Mouse (Mus musculus) CH12.LX (cell line): Measurements from ENCODE around the gene Chmp4b. TPM values are rescaled to one million over a fixed set of nuclear protein-coding genes. Genes with fewer than 3 reads are reported as not detected.

Experiments used
- DNase-seq: peaks from one replicate; pipeline ENCODE4 v3.0.0-alpha.2; 2013; ENCODE audit errors: extremely low read depth
- H3K27ac ChIP-seq: 2 replicates; pipeline ENCODE4 v1.5.1; 2012; ENCODE audit warnings: low read depth, mild to moderate bottlenecking, control low read depth, moderate library complexity; ENCODE audit not compliant: insufficient read depth
- H3K27me3 ChIP-seq: replicated peaks from 2 replicates; pipeline ENCODE3; 2012; ENCODE audit warnings: inconsistent platforms
- H3K36me3 ChIP-seq, 2 experiments: replicated peaks in 1 of 2; 2 replicates each; pipeline versions ENCODE3 to v1.6.1; 2012; ENCODE audit warnings: inconsistent platforms in 1 of 2, low read length in 1 of 2, mild to moderate bottlenecking in 1 of 2, mixed read lengths in 1 of 2, moderate library complexity in 1 of 2; ENCODE audit not compliant: control insufficient read depth in 1 of 2, insufficient read depth in 1 of 2
- H3K4me1 ChIP-seq, 2 experiments: 2 replicates each; pipeline ENCODE4 v1.6.1; 2012; ENCODE audit warnings: inconsistent platforms in 1 of 2, moderate library complexity in 1 of 2; ENCODE audit not compliant: insufficient read depth in 2 of 2, control insufficient read depth in 1 of 2
- H3K4me2 ChIP-seq: 2 replicates; pipeline ENCODE4 v1.6.1; 2012; ENCODE audit warnings: low read depth, mild to moderate bottlenecking, control low read depth; ENCODE audit not compliant: poor library complexity, insufficient read depth, severe bottlenecking
- H3K4me3 ChIP-seq, 3 experiments: fragments of 150-350 bp in 1 of 3; sonication (generic) in 1 of 3; replicated peaks in 1 of 3; 2 replicates each; pipeline versions ENCODE3 to v1.5.1; 2011 to 2012; ENCODE audit warnings: low read depth in 2 of 3, low read length in 2 of 3, mild to moderate bottlenecking in 2 of 3, moderate library complexity in 2 of 3, control low read depth in 1 of 3, improper control_type of control experiment in 1 of 3, inconsistent platforms in 1 of 3, mixed read lengths in 1 of 3; ENCODE audit not compliant: poor library complexity in 1 of 3
- H3K79me2 ChIP-seq: replicated peaks from 2 replicates; pipeline ENCODE4 v1.6.1; 2012; ENCODE audit warnings: mild to moderate bottlenecking, moderate library complexity; ENCODE audit not compliant: control insufficient read depth, poor library complexity, insufficient read depth, severe bottlenecking; ENCODE audit errors: extremely low read depth
- H3K9ac ChIP-seq: 2 replicates; pipeline ENCODE4 v1.6.1; 2012; ENCODE audit warnings: low read depth, mild to moderate bottlenecking, control low read depth, moderate library complexity; ENCODE audit not compliant: insufficient read depth
- H3K9me3 ChIP-seq: replicated peaks from 2 replicates; pipeline ENCODE3; 2012; ENCODE audit warnings: low read length, inconsistent platforms, mixed read lengths
- CHD1 ChIP-seq: IDR thresholded peaks from 2 replicates; pipeline ENCODE4 v1.6.1; 2012; ENCODE audit warnings: low read depth, low read length, improper control_type of control experiment, inconsistent platforms
- IRF4 ChIP-seq: IDR thresholded peaks from 2 replicates; pipeline ENCODE4 v1.6.1; 2014; ENCODE audit warnings: low read depth, mild to moderate bottlenecking, inconsistent platforms, low read length, improper control_type of control experiment
- MAZ ChIP-seq: IDR thresholded peaks from 2 replicates; pipeline ENCODE4 v1.6.1; 2012; ENCODE audit warnings: low read depth, mild to moderate bottlenecking, inconsistent platforms, low read length, improper control_type of control experiment, moderate library complexity
- SIN3A ChIP-seq: IDR thresholded peaks from 2 replicates; pipeline ENCODE4 v1.6.1; 2012; ENCODE audit warnings: low read length, improper control_type of control experiment, inconsistent platforms
- USF1 ChIP-seq: IDR thresholded peaks from 2 replicates; pipeline ENCODE4 v1.6.1; 2014; ENCODE audit warnings: low read depth, mild to moderate bottlenecking, inconsistent platforms, low read length, improper control_type of control experiment
- ZC3H11A ChIP-seq: IDR thresholded peaks from 2 replicates; pipeline ENCODE4 v1.6.1; 2012; ENCODE audit warnings: low read depth, mild to moderate bottlenecking, inconsistent platforms, low read length, improper control_type of control experiment
- ZMIZ1 ChIP-seq: IDR thresholded peaks from 2 replicates; pipeline ENCODE4 v1.6.1; 2012; ENCODE audit warnings: low read depth, mild to moderate bottlenecking, inconsistent platforms, low read length, improper control_type of control experiment
- dilution Hi-C: fragments of 300-500 bp; cut with MboI; formaldehyde crosslinking; loops from 2 replicates; pipeline ENCODE4 v1.14.3; 2020; ENCODE audit warnings: low sequenced_read_pairs; ENCODE audit not compliant: extremely low pct_unique_long_range_greater_than_20kb, extremely low pct_ligation_motif_present
- in situ Hi-C: fragments of 300-500 bp; cut with MboI; formaldehyde crosslinking; loops from 3 replicates; pipeline ENCODE4 v1.14.3; 2019; ENCODE audit warnings: low sequenced_read_pairs, low pct_ligation_motif_present, low pct_unique_long_range_greater_than_20kb, mixed read lengths
- polyA plus RNA-seq: library from polyadenylated mRNA; unstranded; fragments of >175 nt; gene quantifications from 2 replicates; pipeline ENCODE4 v1.2.1, GENCODE M21; 2012; ENCODE audit warnings: low read depth; ENCODE audit not compliant: insufficient read length
- total RNA-seq, 2 experiments: library from RNA; depleted of rRNA; stranded (reverse); fragments of 300-350 nt in 1 of 2; fragments of >200 nt in 1 of 2; gene quantifications; 2 replicates each; pipeline ENCODE4 v1.2.3; 2012 to 2014

The Chmp4b gene
- total and polyA plus RNA-seq, 3 experiments = 105 to 152 (median 113) TPM

DNA sequence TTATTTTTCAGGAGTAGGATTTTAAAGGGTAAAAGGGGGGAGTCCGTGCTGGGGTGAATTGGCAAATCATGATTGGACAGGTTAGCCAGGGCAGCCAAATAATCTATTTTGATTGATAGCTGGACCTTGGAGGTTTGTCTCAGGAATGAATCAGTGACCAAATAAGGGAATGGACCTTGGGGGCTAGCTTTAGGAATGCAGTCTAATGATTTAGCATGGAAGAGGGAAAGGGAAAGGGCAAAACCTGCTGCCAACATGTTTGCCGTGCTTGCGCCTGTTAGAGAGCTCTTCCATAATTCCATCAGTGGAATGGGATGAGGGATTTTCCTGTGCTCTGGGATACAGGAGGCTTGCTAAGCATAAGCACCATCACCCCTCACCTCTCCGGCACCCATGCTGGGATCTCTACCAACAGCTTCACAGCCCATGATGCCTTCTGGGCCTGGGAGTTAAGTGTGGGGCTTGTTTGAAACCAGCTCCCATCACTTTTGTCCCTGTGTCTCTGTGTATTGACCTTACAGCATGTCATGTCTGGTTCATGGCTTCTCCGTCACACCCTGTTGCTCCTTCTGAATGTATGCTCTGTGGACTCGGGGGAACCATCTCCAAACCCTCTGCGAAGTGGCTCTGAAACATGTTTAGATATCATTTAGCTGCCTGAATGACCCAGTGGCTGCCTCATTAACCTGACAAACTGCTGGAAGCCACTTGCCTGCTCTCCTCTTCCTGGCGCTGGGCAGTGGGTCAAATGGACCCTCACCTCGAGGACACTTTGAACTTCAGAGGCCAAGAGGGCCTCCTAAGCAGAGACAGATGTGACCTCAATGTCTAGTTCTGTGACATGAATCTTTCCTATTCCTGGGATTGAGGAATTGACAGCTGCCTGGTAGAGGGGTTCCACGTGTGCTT is 91.7 kb downstream of the Chmp4b start:
- no peak for DNase-seq
- H3K27ac ChIP-seq = no peak overlapping the region
- no peaks in the 10 kb centered on the region for H3K79me2 ChIP-seq
- TF ChIP-seq IRF4 = no peak
- dilution Hi-C loops = no loop called here
- peaks cover 1% of the 10 kb centered on the region for H3K27me3 ChIP-seq
- in situ Hi-C loops = no loop called here
- H3K4me1 ChIP-seq = peaks cover 3 to 5% of the 10 kb centered on the region in 2 experiments; a peak in 1 of 4 replicates
- H3K4me2 ChIP-seq = no peak overlapping the region
- H3K36me3 ChIP-seq = no peaks in the 10 kb centered on the region
- no peak overlapping the region for H3K9ac ChIP-seq
- no peaks in the 10 kb centered on the region for H3K9me3 ChIP-seq
- no peak overlapping the region for H3K4me3 ChIP-seq

DNA sequence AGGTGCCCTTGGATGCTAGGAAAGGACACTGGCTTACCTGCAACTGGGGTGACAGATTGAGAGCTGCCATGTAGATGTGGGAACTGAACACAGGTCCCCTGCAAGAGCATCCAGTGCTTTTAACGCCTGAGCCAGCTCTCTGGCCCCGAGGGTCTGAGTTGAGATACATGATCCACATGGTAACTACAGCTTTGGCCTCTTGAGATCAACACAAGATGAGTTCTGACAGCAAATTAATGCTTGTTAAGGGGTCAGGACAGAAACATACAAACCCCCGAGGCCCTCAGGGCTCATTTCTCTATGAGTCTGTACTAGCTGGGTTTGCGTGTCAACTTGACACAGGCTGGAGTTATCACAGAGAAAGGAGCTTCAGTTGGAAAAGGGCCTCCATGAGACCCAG is 92.4 kb downstream of the Chmp4b start:
- H3K79me2 ChIP-seq = no peaks in the 10 kb centered on the region
- no peak overlapping the region for H3K27ac ChIP-seq
- peaks cover 3 to 5% of the 10 kb centered on the region in 2 experiments; a peak in 1 of 4 replicates for H3K4me1 ChIP-seq
- H3K9ac ChIP-seq = no peak overlapping the region
- in situ Hi-C loops = no loop called here
- DNase-seq = no peak
- no peak overlapping the region for H3K4me2 ChIP-seq
- TF ChIP-seq MAZ = no peak
- no peak for TF ChIP-seq CHD1
- TF ChIP-seq ZMIZ1 = no peak
- TF ChIP-seq SIN3A = no peak
- no peak for TF ChIP-seq USF1
- TF ChIP-seq ZC3H11A = no peak
- H3K9me3 ChIP-seq = peaks cover 4% of the 10 kb centered on the region
- no peak overlapping the region for H3K4me3 ChIP-seq
- peaks cover 1% of the 10 kb centered on the region for H3K27me3 ChIP-seq
- dilution Hi-C loops = no loop called here
- no peaks in the 10 kb centered on the region for H3K36me3 ChIP-seq

Other genes with a start within 250 kb of the Chmp4b start
- gene Snta1, start 243.6 kb upstream of the Chmp4b start, total RNA-seq (2012; rRNA removed) = not detected in 2 replicates
- gene Snta1, start 243.6 kb upstream of the Chmp4b start, total RNA-seq (2014; rRNA removed) = not detected in 2 replicates
- gene Snta1, start 243.6 kb upstream of the Chmp4b start, polyA plus RNA-seq = 0.33 and 0.57 TPM in 2 replicates
- 5.5 and 6.0 TPM in 2 replicates for gene Cbfa2t2, start 215.2 kb upstream of the Chmp4b start, total RNA-seq (2012; rRNA removed)
- gene Cbfa2t2, start 215.2 kb upstream of the Chmp4b start, total RNA-seq (2014; rRNA removed) = 7.0 and 7.4 TPM in 2 replicates
- gene Cbfa2t2, start 215.2 kb upstream of the Chmp4b start, polyA plus RNA-seq = 10.5 and 12.6 TPM in 2 replicates
- 0.85 and 0.92 TPM in 2 replicates for gene 1700003F12Rik, start 104.6 kb upstream of the Chmp4b start, total RNA-seq (2012; rRNA removed)
- gene 1700003F12Rik, start 104.6 kb upstream of the Chmp4b start, total RNA-seq (2014; rRNA removed) = 0.52 TPM in 1 of 2 replicates, not detected in the other
- 0.56 and 0.71 TPM in 2 replicates for gene 1700003F12Rik, start 104.6 kb upstream of the Chmp4b start, polyA plus RNA-seq
- gene Actl10, start 99.9 kb upstream of the Chmp4b start, total RNA-seq (2012; rRNA removed) = 0.17 and 0.25 TPM in 2 replicates
- not detected in 2 replicates for gene Actl10, start 99.9 kb upstream of the Chmp4b start, total RNA-seq (2014; rRNA removed)
- gene Actl10, start 99.9 kb upstream of the Chmp4b start, polyA plus RNA-seq = 0.20 and 0.44 TPM in 2 replicates
- gene Necab3, start 92.8 kb upstream of the Chmp4b start, total RNA-seq (2012; rRNA removed) = 0.80 and 2.8 TPM in 2 replicates
- 0.87 and 1.7 TPM in 2 replicates for gene Necab3, start 92.8 kb upstream of the Chmp4b start, total RNA-seq (2014; rRNA removed)
- gene Necab3, start 92.8 kb upstream of the Chmp4b start, polyA plus RNA-seq = 1.6 and 2.0 TPM in 2 replicates
- 5.3 and 6.5 TPM in 2 replicates for gene E2f1, start 81.8 kb upstream of the Chmp4b start, total RNA-seq (2012; rRNA removed)
- 4.5 and 5.1 TPM in 2 replicates for gene E2f1, start 81.8 kb upstream of the Chmp4b start, total RNA-seq (2014; rRNA removed)
- 19.4 and 19.6 TPM in 2 replicates for gene E2f1, start 81.8 kb upstream of the Chmp4b start, polyA plus RNA-seq
- gene Pxmp4, start 48.0 kb upstream of the Chmp4b start, total RNA-seq (2012; rRNA removed) = 7.2 and 7.6 TPM in 2 replicates
- 8.7 and 9.4 TPM in 2 replicates for gene Pxmp4, start 48.0 kb upstream of the Chmp4b start, total RNA-seq (2014; rRNA removed)
- 5.5 and 6.0 TPM in 2 replicates for gene Pxmp4, start 48.0 kb upstream of the Chmp4b start, polyA plus RNA-seq
- gene Zfp341, start 38.4 kb upstream of the Chmp4b start, total RNA-seq (2012; rRNA removed) = 1.6 and 1.7 TPM in 2 replicates
- gene Zfp341, start 38.4 kb upstream of the Chmp4b start, total RNA-seq (2014; rRNA removed) = 0.58 and 0.77 TPM in 2 replicates
- gene Zfp341, start 38.4 kb upstream of the Chmp4b start, polyA plus RNA-seq = 4.1 and 4.4 TPM in 2 replicates
- not detected in 2 replicates for gene 4930519P11Rik, start 38.3 kb upstream of the Chmp4b start, total RNA-seq (2012; rRNA removed)
- not detected in 2 replicates for gene 4930519P11Rik, start 38.3 kb upstream of the Chmp4b start, total RNA-seq (2014; rRNA removed)
- not detected in 2 replicates for gene 4930519P11Rik, start 38.3 kb upstream of the Chmp4b start, polyA plus RNA-seq
- not detected in 2 replicates for gene Gm14214, start 118.3 kb downstream of the Chmp4b start, total RNA-seq (2012; rRNA removed)
- not detected in 2 replicates for gene Gm14214, start 118.3 kb downstream of the Chmp4b start, total RNA-seq (2014; rRNA removed)
- gene Gm14214, start 118.3 kb downstream of the Chmp4b start, polyA plus RNA-seq = 0.41 TPM in 1 of 2 replicates, not detected in the other
- 214 and 228 TPM in 2 replicates for gene Raly, start 139.4 kb downstream of the Chmp4b start, total RNA-seq (2012; rRNA removed)
- gene Raly, start 139.4 kb downstream of the Chmp4b start, total RNA-seq (2014; rRNA removed) = 334 and 341 TPM in 2 replicates
- 277 and 285 TPM in 2 replicates for gene Raly, start 139.4 kb downstream of the Chmp4b start, polyA plus RNA-seq
- gene a, start 139.7 kb downstream of the Chmp4b start, total RNA-seq (2012; rRNA removed) = 10.9 and 11.8 TPM in 2 replicates
- gene a, start 139.7 kb downstream of the Chmp4b start, total RNA-seq (2014; rRNA removed) = 23.8 and 25.4 TPM in 2 replicates
- 7.2 and 7.8 TPM in 2 replicates for gene a, start 139.7 kb downstream of the Chmp4b start, polyA plus RNA-seq
- 116 and 126 TPM in 2 replicates for gene Eif2s2, start 241.2 kb downstream of the Chmp4b start, total RNA-seq (2012; rRNA removed)
- 256 and 269 TPM in 2 replicates for gene Eif2s2, start 241.2 kb downstream of the Chmp4b start, total RNA-seq (2014; rRNA removed)
- gene Eif2s2, start 241.2 kb downstream of the Chmp4b start, polyA plus RNA-seq = 219 and 276 TPM in 2 replicates